Mouse (Mus musculus) liver, postnatal 0 days (tissue): ENCODE measurements around the gene Rbfox2. TPM values are rescaled to one million over a fixed set of nuclear protein-coding genes. Genes with fewer than 3 reads are reported as not detected.
A peak's percentile ranks its signal among the peaks of the same experiment; 100 is the strongest.

Source experiments
- ATAC-seq: fragments of 200-750 bp; cut with Nextera tagmentation; 2 replicates; pipeline ENCODE4 v1.8.0; 2017; ENCODE audit warnings: mild to moderate bottlenecking, moderate library complexity
- DNase-seq: peaks from one replicate; pipeline ENCODE4 v3.0.0-alpha.2; 2016
- H3K27ac ChIP-seq: fragments of 300-500 bp; sonication (generic); 2 replicates; pipeline ENCODE4 v1.5.1; 2014; ENCODE audit warnings: antibody characterized with exemption, moderate library complexity, mild to moderate bottlenecking, low read depth
- H3K27me3 ChIP-seq: fragments of 300-500 bp; sonication (generic); 2 replicates; pipeline ENCODE4 v1.6.1; 2014; ENCODE audit warnings: low read length, control low read depth, mixed read lengths; ENCODE audit not compliant: insufficient read depth
- H3K36me3 ChIP-seq: fragments of 300-500 bp; sonication (generic); replicated peaks from 2 replicates; pipeline ENCODE4 v1.6.1; 2014; ENCODE audit warnings: mild to moderate bottlenecking, control low read depth, low read length, moderate library complexity, mixed read lengths; ENCODE audit not compliant: insufficient read depth
- H3K4me1 ChIP-seq: fragments of 300-500 bp; sonication (generic); 2 replicates; pipeline ENCODE4 v1.6.1; 2014; ENCODE audit warnings: antibody characterized with exemption, mild to moderate bottlenecking, control low read depth; ENCODE audit not compliant: insufficient read depth
- H3K4me2 ChIP-seq: fragments of 300-500 bp; sonication (generic); 2 replicates; pipeline ENCODE4 v1.6.1; 2014; ENCODE audit warnings: low read depth, mild to moderate bottlenecking, low read length, moderate library complexity, mixed read lengths
- H3K4me3 ChIP-seq: fragments of 300-500 bp; sonication (generic); 2 replicates; pipeline ENCODE4 v1.5.1; 2014; ENCODE audit warnings: low read depth, low read length
- H3K9ac ChIP-seq: fragments of 300-500 bp; sonication (generic); replicated peaks from 2 replicates; pipeline ENCODE4 v1.6.1; 2014; ENCODE audit warnings: mild to moderate bottlenecking, moderate library complexity
- H3K9me3 ChIP-seq: fragments of 300-500 bp; sonication (generic); 2 replicates; pipeline ENCODE4 v1.6.1; 2016; ENCODE audit warnings: mild to moderate bottlenecking, control low read depth, low read length, mixed read lengths
- CTCF ChIP-seq: sonication (generic); IDR thresholded peaks from 2 replicates; pipeline ENCODE4 v1.5.1; 2016; ENCODE audit warnings: antibody characterized with exemption, low read depth
- EP300 ChIP-seq: IDR thresholded peaks from 2 replicates; pipeline ENCODE4 v1.6.1; 2016; ENCODE audit warnings: antibody characterized with exemption, low read depth, mild to moderate bottlenecking
- WGBS: fragments of 180-500 bp; shearing (Covaris S2); extraction: QIAGEN DNeasy Blood & Tissue Kit; methylation state at CpG from one replicate; pipeline ENCODE4 v1.1.7; 2014; ENCODE audit not compliant: insufficient replicate concordance; 5-methylcytosine and 5-hydroxymethylcytosine counted together
- polyA plus RNA-seq: library from polyadenylated mRNA; unstranded; fragments of >200 nt; fragmentation: Nextera tagmentation; extraction: Ambion mirVana; gene quantifications from 2 replicates; pipeline ENCODE4 v1.2.1, GENCODE M21; 2015

Gene Rbfox2
- polyA plus RNA-seq, 1 experiment from 2014 or later = 6.9 TPM

DNA sequence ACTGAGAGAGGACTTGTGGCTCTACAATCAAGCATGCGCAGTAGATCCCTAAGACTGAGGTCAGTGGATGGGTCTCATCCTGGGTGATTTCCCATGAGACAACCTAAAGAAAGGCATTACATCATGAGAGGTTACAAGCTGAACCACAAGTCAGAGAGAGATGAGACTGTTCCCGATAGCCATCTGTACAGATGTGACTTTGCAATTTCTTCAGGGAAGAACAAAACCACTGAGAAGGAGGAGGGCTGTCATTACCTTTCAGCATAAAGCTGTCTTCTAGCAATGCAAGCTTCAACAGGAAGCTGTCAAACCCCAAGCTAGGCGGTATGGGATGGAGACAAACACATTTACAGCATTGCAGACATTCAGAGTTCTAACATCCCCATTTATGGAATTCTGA is 157.3 kb downstream of the Rbfox2 start:
- DNase-seq (no peak), ATAC-seq (no peak)
- Histone ChIP-seq H3K9me3 (no peaks in the 10 kb centered on the region), H3K36me3 (no peaks in the 10 kb centered on the region), H3K4me2 (peak overlapping the region; percentile 70), H3K9ac (0 out of 2 replicates have a peak overlapping the region, but pooled peaks have one; percentile 11), H3K4me1 (peaks cover 15% of the 10 kb centered on the region), H3K27ac (0 out of 2 replicates have a peak overlapping the region, but pooled peaks have one; percentile 69), H3K4me3 (no peak overlapping the region), H3K27me3 (no peaks in the 10 kb centered on the region)
- TF ChIP-seq EP300 (no peak), CTCF (no peak)
- 27% methylated on average over 3 of the region's 3 CpGs for WGBS

DNA sequence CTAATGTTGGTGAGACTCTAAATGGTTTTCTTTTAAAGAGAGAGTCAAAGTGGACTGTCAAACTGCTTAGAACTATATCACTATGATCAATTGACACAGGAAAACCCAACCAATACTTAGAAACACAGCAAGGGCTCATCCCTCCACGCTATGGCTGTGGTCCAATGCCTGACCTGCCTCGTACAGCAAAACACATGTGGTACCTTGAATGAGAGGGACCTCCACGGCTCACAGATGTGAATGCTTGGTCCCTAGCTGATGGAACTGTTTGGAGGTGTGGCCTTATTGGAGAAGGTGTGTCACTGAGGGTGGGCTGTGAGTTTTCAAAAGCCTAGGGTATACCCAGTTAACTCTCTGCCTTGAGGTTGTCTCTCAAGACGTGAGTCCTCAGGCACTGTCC is 159.9 kb downstream of the Rbfox2 start:
- H3K27ac ChIP-seq = no peak overlapping the region
- H3K4me2 ChIP-seq = no peak overlapping the region
- peaks cover 17% of the 10 kb centered on the region for H3K4me1 ChIP-seq
- no peaks in the 10 kb centered on the region for H3K27me3 ChIP-seq
- H3K9ac ChIP-seq = no peak overlapping the region
- WGBS = 74% methylated on average over 4 of the region's 4 CpGs
- no peak overlapping the region for H3K4me3 ChIP-seq
- TF ChIP-seq EP300 = no peak
- no peak for TF ChIP-seq CTCF
- ATAC-seq (no peak), DNase-seq (no peak)
- H3K36me3 ChIP-seq = no peaks in the 10 kb centered on the region
- H3K9me3 ChIP-seq = no peaks in the 10 kb centered on the region

DNA sequence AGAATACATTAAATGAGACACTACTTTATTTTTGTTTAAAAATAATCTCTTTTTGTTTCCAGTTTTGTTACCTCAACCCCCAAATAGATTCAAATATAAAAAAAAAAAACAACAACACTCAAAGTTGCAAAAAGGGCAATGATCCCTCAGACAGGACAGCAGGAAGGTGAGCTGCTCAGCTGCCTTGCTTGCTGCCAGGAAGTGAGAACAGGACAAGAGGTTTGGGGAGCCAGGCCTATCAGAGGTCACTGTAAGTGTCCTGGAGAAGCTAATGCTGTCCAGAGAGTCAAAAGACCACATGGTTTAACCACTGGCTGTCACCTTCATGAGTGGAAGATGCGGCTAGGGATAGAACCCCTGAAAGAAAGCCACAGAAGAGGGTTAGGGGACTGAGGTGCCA is 161.8 kb downstream of the Rbfox2 start:
- Histone ChIP-seq H3K27ac (no peak overlapping the region), H3K4me1 (peaks cover 21% of the 10 kb centered on the region), H3K9me3 (no peaks in the 10 kb centered on the region), H3K4me3 (no peak overlapping the region), H3K9ac (no peak overlapping the region), H3K36me3 (no peaks in the 10 kb centered on the region), H3K27me3 (no peaks in the 10 kb centered on the region), H3K4me2 (no peak overlapping the region)
- WGBS = 82% methylated on average over 1 of the region's 1 CpGs
- DNase-seq (no peak), ATAC-seq (no peak)
- TF ChIP-seq CTCF = no peak
- TF ChIP-seq EP300 = no peak

DNA sequence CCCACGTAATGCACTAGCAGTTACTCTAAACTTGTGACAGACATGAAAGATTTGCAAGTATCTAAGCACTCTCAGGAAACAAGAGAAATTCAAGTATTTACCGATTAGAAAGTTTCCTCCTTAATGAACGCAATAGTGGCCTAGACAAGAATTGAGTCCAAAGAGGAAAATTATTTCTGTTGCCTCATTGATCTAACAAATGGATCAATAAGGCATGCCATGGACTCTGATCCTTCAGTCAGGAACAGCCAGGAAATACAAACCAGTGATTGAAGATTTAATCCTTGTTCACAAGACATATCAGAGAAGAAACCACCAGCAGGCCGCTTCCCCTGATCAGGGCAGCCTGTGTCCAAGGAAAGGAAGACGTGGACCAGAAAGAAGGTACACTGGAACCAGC is 164.0 kb downstream of the Rbfox2 start:
- no peaks in the 10 kb centered on the region for H3K36me3 ChIP-seq
- H3K4me3 ChIP-seq = no peak overlapping the region
- no peaks in the 10 kb centered on the region for H3K27me3 ChIP-seq
- peak overlapping the region; percentile 52 for H3K4me2 ChIP-seq
- H3K27ac ChIP-seq = peak overlapping the region; percentile 70
- H3K9me3 ChIP-seq = no peaks in the 10 kb centered on the region
- ATAC-seq = peak; percentile 65; the same call in 1 of the 2 replicates
- no peak for DNase-seq
- H3K9ac ChIP-seq = no peak overlapping the region
- TF ChIP-seq EP300 = no peak
- no peak for TF ChIP-seq CTCF
- H3K4me1 ChIP-seq = peaks cover 13% of the 10 kb centered on the region; the same call in 1 of the 2 replicates
- WGBS = 64% methylated on average over 5 of the region's 5 CpGs

DNA sequence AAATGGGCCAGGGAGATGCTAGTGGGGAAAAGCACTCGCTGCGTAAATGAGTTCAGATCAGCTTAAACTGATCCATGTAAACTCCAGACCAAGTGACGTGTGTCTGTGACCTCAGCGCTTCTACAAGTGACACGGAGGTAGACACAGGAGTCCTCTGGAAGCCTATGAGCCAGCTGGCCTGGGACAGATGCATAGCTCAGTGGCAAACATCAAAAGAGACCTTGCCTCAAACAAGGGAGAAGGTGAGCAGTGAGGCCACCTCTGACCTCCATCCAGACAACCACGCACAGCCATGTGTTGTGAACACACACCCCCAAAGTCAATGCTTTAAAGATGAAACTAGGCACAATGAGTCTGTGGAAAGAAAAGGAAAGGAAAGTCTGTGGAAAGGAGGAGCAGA is 164.5 kb downstream of the Rbfox2 start:
- no peak overlapping the region for H3K4me3 ChIP-seq
- DNase-seq = peak; percentile 21
- WGBS = 63% methylated on average over 6 of the region's 6 CpGs
- no peaks in the 10 kb centered on the region for H3K27me3 ChIP-seq
- no peak for TF ChIP-seq EP300
- TF ChIP-seq CTCF = no peak
- peak; percentile 73 for ATAC-seq
- peak overlapping the region; percentile 70 for H3K27ac ChIP-seq
- H3K36me3 ChIP-seq = no peaks in the 10 kb centered on the region
- H3K4me2 ChIP-seq = peak overlapping the region; percentile 52
- peaks cover 10% of the 10 kb centered on the region; the same call in 1 of the 2 replicates for H3K4me1 ChIP-seq
- no peak overlapping the region for H3K9ac ChIP-seq
- H3K9me3 ChIP-seq = no peaks in the 10 kb centered on the region

DNA sequence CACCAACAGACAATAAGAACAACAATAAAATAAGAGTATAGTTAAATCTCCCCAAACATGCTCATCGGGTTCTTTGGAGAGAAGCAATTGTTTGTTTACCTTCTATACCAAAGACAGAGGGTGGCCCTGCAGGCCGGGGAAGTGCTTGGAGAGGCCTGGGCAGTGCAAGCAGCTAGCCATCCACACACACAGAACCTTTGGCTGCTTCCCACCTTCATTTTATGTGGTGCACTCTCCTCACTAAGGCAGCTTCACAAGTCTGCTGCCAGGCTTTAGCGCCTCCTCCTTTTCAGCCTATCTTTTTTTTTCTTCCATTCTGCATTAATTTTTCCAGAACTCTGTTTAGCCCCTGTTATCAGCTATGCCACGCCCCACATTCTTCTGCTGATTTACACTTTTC is 165.1 kb downstream of the Rbfox2 start:
- Histone ChIP-seq H3K4me3 (no peak overlapping the region), H3K4me2 (no peak overlapping the region), H3K9ac (no peak overlapping the region), H3K9me3 (no peaks in the 10 kb centered on the region), H3K4me1 (peaks cover 10% of the 10 kb centered on the region; the same call in 1 of the 2 replicates), H3K27ac (no peak overlapping the region), H3K27me3 (no peaks in the 10 kb centered on the region), H3K36me3 (no peaks in the 10 kb centered on the region)
- DNase-seq = no peak
- no peak for ATAC-seq
- no peak for TF ChIP-seq CTCF
- no peak for TF ChIP-seq EP300
- 46% methylated on average over 4 of the region's 4 CpGs for WGBS

DNA sequence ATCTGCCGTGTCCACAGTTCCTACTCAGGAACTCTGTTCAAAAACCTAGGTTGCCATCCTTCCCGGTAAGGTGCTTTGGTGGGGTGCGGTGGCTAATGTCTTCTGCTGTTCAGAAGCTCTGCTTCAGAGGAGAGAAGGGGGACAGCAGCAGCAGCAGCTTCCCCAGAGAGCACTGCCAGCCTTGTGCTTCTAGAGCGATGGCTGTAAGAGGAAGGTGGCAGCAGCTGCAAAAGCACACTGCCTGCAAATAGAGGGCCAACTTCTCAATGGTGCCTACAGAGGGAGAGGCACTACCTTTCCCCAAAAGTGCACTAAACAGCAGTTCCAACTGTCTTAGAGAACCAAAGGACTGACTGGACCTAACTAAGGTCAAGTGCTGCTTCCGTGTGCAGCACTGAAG is 168.5 kb downstream of the Rbfox2 start:
- H3K27me3 ChIP-seq = no peaks in the 10 kb centered on the region
- H3K27ac ChIP-seq = peak overlapping the region; percentile 45; the same call in 1 of the 2 replicates
- no peak overlapping the region for H3K4me3 ChIP-seq
- TF ChIP-seq CTCF (no peak), EP300 (no peak)
- ATAC-seq = no peak
- 49% methylated on average over 5 of the region's 5 CpGs for WGBS
- no peak overlapping the region for H3K9ac ChIP-seq
- DNase-seq = no peak
- H3K4me1 ChIP-seq = peaks cover 10% of the 10 kb centered on the region
- H3K4me2 ChIP-seq = no peak overlapping the region
- no peaks in the 10 kb centered on the region for H3K9me3 ChIP-seq
- H3K36me3 ChIP-seq = no peaks in the 10 kb centered on the region; the same call in 1 of the 2 replicates
